Mouse (Mus musculus) brain, embryonic 18.5 days (tissue): Measurements from ENCODE around the gene Gm10338.
"Not testable (repeated sequence)": the region's sequence is repeated elsewhere in the genome, so short reads cannot be mapped to it uniquely, and the experiment has no call there.

Experiments used
- DNase-seq: peaks from one replicate; pipeline ENCODE4 v3.0.0-alpha.2; 2012; ENCODE audit warnings: low read depth, low spot score

The Gm10338 gene

GRCm38 (mm10) chr14:7595492-7595891 lies at the start of gene Gm10338:
Gene Gm10338 (minus strand): TSS chr14:7595592.
- not testable (repeated sequence) for DNase-seq

- not testable (repeated sequence) for DNase-seq
These were observed 48.5 kb upstream of the Gm10338 start, which contains the start of gene Gm10128 for GRCm38 (mm10) chr14:7643872-7644271. Gene Gm10128 (minus strand): TSS chr14:7643972.

- DNase-seq, result not testable (repeated sequence)
These were observed 27.0 kb downstream of the Gm10338 start, which contains the start of gene Gm3558 for GRCm38 (mm10) chr14:7568382-7568781. Gene Gm3558 (minus strand): TSS chr14:7568566.

DNA sequence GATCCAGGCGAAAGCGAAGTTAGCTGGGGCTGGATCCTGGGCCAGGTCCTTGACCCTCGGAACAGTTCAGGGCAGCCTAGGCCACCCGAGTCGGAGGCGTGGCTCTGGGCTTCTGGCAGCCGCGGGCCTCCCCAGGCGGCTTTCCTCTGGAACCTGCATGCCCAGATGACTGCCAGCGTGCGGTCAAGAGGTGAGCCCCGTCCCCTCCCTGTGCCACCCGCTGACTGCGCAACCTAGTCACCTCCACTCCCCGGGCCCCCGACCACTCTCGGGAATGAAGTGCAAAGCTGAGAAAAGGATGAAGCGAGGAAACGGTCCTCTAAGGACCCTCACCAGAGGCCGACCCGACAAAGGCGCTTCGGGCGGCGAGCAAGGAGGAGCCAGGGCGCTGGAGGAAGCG lies 27.5 kb downstream of the Gm10338 start:
- DNase-seq, result not testable (repeated sequence)

GRCm38 (mm10) chr14:7567266-7567665 lies 28.1 kb downstream of the Gm10338 start:
- DNase-seq, result not testable (repeated sequence)
